Mouse (Mus musculus): ENCODE data around the gene Oip5. TPM values are rescaled to one million over a fixed set of nuclear protein-coding genes. Genes with fewer than 3 reads are reported as not detected.

Gene Oip5
- polyA plus RNA-seq, 1 experiment from 2014 or later = 12.0 TPM

DNA sequence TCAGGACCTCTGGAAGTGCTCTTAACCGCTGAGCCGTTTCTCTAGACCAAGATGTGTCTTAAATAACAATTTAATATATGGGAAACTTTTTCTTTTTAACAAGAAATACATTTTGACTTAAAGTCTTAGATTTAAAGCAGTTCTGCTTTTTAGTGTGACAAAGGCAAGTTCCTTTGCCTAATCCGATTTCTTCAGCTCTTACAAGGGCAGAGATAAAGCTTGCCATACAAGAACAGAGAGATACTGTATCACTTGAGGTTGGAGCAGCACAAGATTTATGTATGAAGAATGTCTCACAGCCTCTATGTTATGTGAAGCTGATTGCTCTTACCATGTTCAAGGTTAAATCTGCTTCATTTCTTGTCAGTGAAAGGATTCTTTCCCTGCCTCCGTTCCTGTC, 53.0 kb downstream of the Oip5 start:
- ATAC-seq = no peak
- Histone ChIP-seq H3K4me1 (replicated peaks; ENCODE audit: control insufficient read depth, insufficient read depth, low read length) (no peaks in the 10 kb centered on the region), H3K36me3 (ENCODE audit: control insufficient read depth, insufficient read depth) (0 out of 2 replicates have a peak, but pooled peaks cover 5% of the 10 kb centered on the region), H3K4me2 (ENCODE audit: low read length) (no peak overlapping the region), H3K9me3 (ENCODE audit: control insufficient read depth, low read length) (no peaks in the 10 kb centered on the region), H3K27me3 (replicated peaks; ENCODE audit: control insufficient read depth, insufficient read depth, low read length) (no peaks in the 10 kb centered on the region), H3K9ac (replicated peaks; ENCODE audit: low read depth, low read length) (no peak overlapping the region), H3K27ac (ENCODE audit: low read length) (no peak overlapping the region), H3K4me3 (replicated peaks; ENCODE audit: low read length) (no peak overlapping the region)
- WGBS = 90% methylated on average over 4 of the region's 4 CpGs

DNA sequence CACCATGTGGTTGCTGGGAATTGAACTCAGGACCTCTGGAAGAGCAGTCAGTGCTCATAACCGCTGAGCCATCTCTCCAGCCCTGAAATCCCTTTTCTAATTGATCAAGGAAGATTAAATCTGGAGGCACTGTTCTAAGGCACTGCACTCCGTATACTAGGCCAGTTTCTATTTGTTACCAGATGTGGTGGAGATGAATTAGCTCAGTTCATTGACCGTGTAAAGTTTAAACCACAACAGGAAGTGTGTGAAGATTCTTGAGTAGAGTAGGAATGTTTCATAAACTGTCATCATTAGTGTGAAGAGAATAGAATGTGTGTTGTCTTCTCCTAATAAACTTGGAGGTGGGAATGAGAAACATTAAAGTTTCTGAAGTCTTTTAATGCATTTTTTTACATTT, 56.5 kb downstream of the Oip5 start:
- Histone ChIP-seq H3K4me1 (replicated peaks; ENCODE audit: control insufficient read depth, insufficient read depth, low read length) (no peaks in the 10 kb centered on the region), H3K36me3 (ENCODE audit: control insufficient read depth, insufficient read depth) (0 out of 2 replicates have a peak, but pooled peaks cover 3% of the 10 kb centered on the region), H3K4me2 (ENCODE audit: low read length) (no peak overlapping the region), H3K27ac (ENCODE audit: low read length) (no peak overlapping the region), H3K9me3 (ENCODE audit: control insufficient read depth, low read length) (no peaks in the 10 kb centered on the region), H3K27me3 (replicated peaks; ENCODE audit: control insufficient read depth, insufficient read depth, low read length) (no peaks in the 10 kb centered on the region), H3K9ac (replicated peaks; ENCODE audit: low read depth, low read length) (no peak overlapping the region), H3K4me3 (replicated peaks; ENCODE audit: low read length) (no peak overlapping the region)
- no peak for ATAC-seq
- WGBS = 93% methylated on average over 3 of the region's 3 CpGs

Other genes starting within 250 kb of the Oip5 start
- gene Ino80, start 140.8 kb downstream of the Oip5 start, polyA plus RNA-seq (2015; fragmentation: Nextera tagmentation; extraction: Ambion mirVana) = 4.0 and 4.1 TPM in 2 replicates
- gene Exd1, start 70.8 kb downstream of the Oip5 start, polyA plus RNA-seq (2015; fragmentation: Nextera tagmentation; extraction: Ambion mirVana) = 1.1 and 1.6 TPM in 2 replicates
- gene Chp1, start 70.8 kb downstream of the Oip5 start, polyA plus RNA-seq (2015; fragmentation: Nextera tagmentation; extraction: Ambion mirVana) = 78.6 and 78.8 TPM in 2 replicates
- gene Nusap1, start 171 bp downstream of the Oip5 start, polyA plus RNA-seq (2015; fragmentation: Nextera tagmentation; extraction: Ambion mirVana) = 29.6 and 35.9 TPM in 2 replicates
- gene Ndufaf1, start 44.4 kb upstream of the Oip5 start, polyA plus RNA-seq (2015; fragmentation: Nextera tagmentation; extraction: Ambion mirVana) = 36.7 and 41.1 TPM in 2 replicates
- gene Rtf1, start 56.6 kb upstream of the Oip5 start, polyA plus RNA-seq (2015; fragmentation: Nextera tagmentation; extraction: Ambion mirVana) = 53.3 and 53.9 TPM in 2 replicates
- 1.1 and 1.4 TPM in 2 replicates for gene Itpka, start 123.9 kb upstream of the Oip5 start, polyA plus RNA-seq (2015; fragmentation: Nextera tagmentation; extraction: Ambion mirVana)
- gene Ltk, start 142.0 kb upstream of the Oip5 start, polyA plus RNA-seq (2015; fragmentation: Nextera tagmentation; extraction: Ambion mirVana) = 0.28 and 0.43 TPM in 2 replicates
- gene Rpap1, start 169.1 kb upstream of the Oip5 start, polyA plus RNA-seq (2015; fragmentation: Nextera tagmentation; extraction: Ambion mirVana) = 19.9 and 20.5 TPM in 2 replicates
- 17.3 and 17.6 TPM in 2 replicates for gene Tyro3, start 179.3 kb upstream of the Oip5 start, polyA plus RNA-seq (2015; fragmentation: Nextera tagmentation; extraction: Ambion mirVana)